8 mouse cellular contexts compared by ENCODE assay signal in genomic region chr1:36603361-36603760, GRCm38 (mm10). TPM values are rescaled to one million over a fixed set of nuclear protein-coding genes. Genes with fewer than 3 reads are reported as not detected.
DNase-seq lines count a peak whose midpoint lies in the region; ATAC-seq and TF ChIP-seq lines count a peak whose summit lies in the region.

No protein-coding gene starts in this region.

- intact Hi-C loops in left cerebral cortex, adult 2 months (cut with DNase I) = no loop called here

- TF ChIP-seq POLR2A in brain, embryonic 14.5 days (IDR thresholded peaks at IDR 0.05; ENCODE audit: borderline replicate concordance, extremely low read depth, insufficient read depth, insufficient read length, poor library complexity, severe bottlenecking) = no peak

- 41% methylated on average over 9 of the region's 9 CpGs for WGBS in heart, embryonic 13.5 days
- WGBS in neural tube, embryonic 14.5 days = 50% methylated on average over 9 of the region's 9 CpGs

- no peaks in the 10 kb centered on the region for H3K36me3 ChIP-seq in heart, embryonic 13.5 days
- no peaks in the 10 kb centered on the region for H3K36me3 ChIP-seq in neural tube, embryonic 14.5 days (ENCODE audit: control insufficient read depth, insufficient read depth, low read length)

- no peaks in the 10 kb centered on the region for H3K9me3 ChIP-seq in heart, embryonic 13.5 days
- H3K9me3 ChIP-seq in neural tube, embryonic 14.5 days (ENCODE audit: control insufficient read depth, low read length) = no peaks in the 10 kb centered on the region

- H3K4me3 ChIP-seq in heart, embryonic 13.5 days = no peak overlapping the region
- no peak overlapping the region for H3K4me3 ChIP-seq in left cerebral cortex, adult 2 months
- H3K4me3 ChIP-seq in neural tube, embryonic 14.5 days (ENCODE audit: low read depth, low read length) = no peak overlapping the region

- H3K27me3 ChIP-seq in heart, embryonic 13.5 days (replicated peaks) = no peaks in the 10 kb centered on the region
- H3K27me3 ChIP-seq in neural tube, embryonic 14.5 days (ENCODE audit: control insufficient read depth, insufficient read depth, low read length) = no peaks in the 10 kb centered on the region

- no peak for TF ChIP-seq CTCF in brain, embryonic 14.5 days (IDR thresholded peaks at IDR 0.05; ENCODE audit: borderline replicate concordance, extremely low read depth, insufficient read depth, insufficient read length)
- no peak for TF ChIP-seq CTCF in left cerebral cortex, adult 2 months (IDR thresholded peaks at IDR 0.05)

- peak overlapping the region; percentile 70 for H3K27ac ChIP-seq in heart, embryonic 13.5 days (replicated peaks)
- peak overlapping the region; percentile 55; the same call in 1 of the 2 replicates for H3K27ac ChIP-seq in left cerebral cortex, adult 2 months
- H3K27ac ChIP-seq in neural tube, embryonic 14.5 days (ENCODE audit: low read depth, low read length) = peak overlapping the region; percentile 22; the same call in 1 of the 2 replicates

- peak; percentile 77 to 79 for DNase-seq in cerebellum, postnatal 10 days
- DNase-seq in cerebellum, adult 9-10 months = no peak
- peak; percentile 79 for DNase-seq in brain, embryonic 14.5 days (ENCODE audit: low read depth)
- DNase-seq in left cerebral cortex, adult 2 months (ENCODE audit: extremely low spot score in 1 of 2, low spot score in 2 of 2) = peak in 1 of 2 experiments; percentile 48
- DNase-seq in thymus, postnatal 4 days = peak; percentile 45
- no peak for DNase-seq in T-cell, adult 2 months (ENCODE audit: low spot score)

- H3K9ac ChIP-seq in heart, embryonic 13.5 days = peak overlapping the region; percentile 44; the same call in 1 of the 2 replicates
- H3K9ac ChIP-seq in neural tube, embryonic 14.5 days (replicated peaks; ENCODE audit: low read depth, low read length) = no peak overlapping the region

- no peak for ATAC-seq in heart, embryonic 13.5 days (ENCODE audit: extremely low read depth, insufficient number of reproducible peaks, low FRiP score, low TSS enrichment)
- no peak; the same call in 1 of the 2 replicates for ATAC-seq in neural tube, embryonic 14.5 days (ENCODE audit: low read depth)

- H3K4me2 ChIP-seq in heart, embryonic 13.5 days = no peak overlapping the region
- H3K4me2 ChIP-seq in neural tube, embryonic 14.5 days (ENCODE audit: low read depth, low read length) = no peak overlapping the region

- H3K4me1 ChIP-seq in heart, embryonic 13.5 days = peaks cover 27% of the 10 kb centered on the region
- H3K4me1 ChIP-seq in neural tube, embryonic 14.5 days (ENCODE audit: control insufficient read depth, insufficient read depth, low read length) = no peaks in the 10 kb centered on the region

RNA-seq across cellular contexts. Expression of gene Sema4c, which starts 45.2 kb away (rescaled TPM):
- polyA plus RNA-seq in brain, embryonic 14.5 days (2012; rRNA removed) = 64.2 and 66.1 TPM in 2 replicates
- 10.0 and 10.2 TPM in 2 replicates for polyA plus RNA-seq in heart, embryonic 13.5 days (2015; fragmentation: Nextera tagmentation; extraction: Ambion mirVana)
- 10 to 100 TPM; 17.7 to 18.4 TPM for total RNA-seq in left cerebral cortex, adult 2 months (2021)
- 4.0 and 5.2 TPM in 2 replicates for polyA plus RNA-seq in neural tube, embryonic 14.5 days (2014; fragmentation: Nextera tagmentation; extraction: Ambion mirVana)

RNA-seq across cellular contexts. Expression of gene Ankrd39, which starts 56.1 kb away (rescaled TPM):
- polyA plus RNA-seq in brain, embryonic 14.5 days (2012; rRNA removed) = 20.7 and 24.1 TPM in 2 replicates
- polyA plus RNA-seq in heart, embryonic 13.5 days (2015; fragmentation: Nextera tagmentation; extraction: Ambion mirVana) = 23.6 and 27.2 TPM in 2 replicates
- 10 to 100 TPM; 12.0 to 14.8 TPM for total RNA-seq in left cerebral cortex, adult 2 months (2021)
- 26.6 and 34.5 TPM in 2 replicates for polyA plus RNA-seq in neural tube, embryonic 14.5 days (2014; fragmentation: Nextera tagmentation; extraction: Ambion mirVana)

Comparison
In these comparisons a context has a peak if more than half of its experiments do, and no peak if none do; other contexts are left out.
1. DNase-seq: peak in cerebellum, postnatal 10 days (2 of 2), brain, embryonic 14.5 days (single experiment) and thymus, postnatal 4 days (single experiment); none in cerebellum, adult 9-10 months (single experiment) and T-cell, adult 2 months (single experiment).
2. Peak in every context shown above with its lines, with median percentiles within 50 percentile points of each other: H3K27ac ChIP-seq.